ENCODE assay signal across 12 mouse cellular contexts in genomic region chr2:77323156-77323555, GRCm38 (mm10). TPM values are rescaled to one million over a fixed set of nuclear protein-coding genes. Genes with fewer than 3 reads are reported as not detected.
DNase-seq lines count a peak whose midpoint lies in the region; ATAC-seq lines count a peak whose summit lies in the region.
"Had no signal": no experiment of that assay in that cellular context is flagged by ENCODE, and none has a peak within 500 bp of the region (broad histone marks: within the 10 kb centered on the region; RNA-seq: fewer than 3 reads in every experiment).

No protein-coding gene starts in this region.

- intact Hi-C loops in left cerebral cortex, postnatal 36 days (cut with DNase I) = no loop called here

- ATAC-seq in embryonic facial prominence, embryonic 13.5 days (ENCODE audit: insufficient number of reproducible peaks, insufficient read depth, low FRiP score, low TSS enrichment, low read depth) = no peak
- no peak for ATAC-seq in kidney, embryonic 14.5 days (ENCODE audit: low FRiP score, low TSS enrichment)

- peaks cover 14% of the 10 kb centered on the region for H3K4me1 ChIP-seq in embryonic facial prominence, embryonic 13.5 days
- H3K4me1 ChIP-seq in kidney, embryonic 14.5 days (ENCODE audit: control insufficient read depth, insufficient read depth, low read length) = peaks cover 11% of the 10 kb centered on the region; the same call in 1 of the 2 replicates
- H3K4me1 ChIP-seq: liver, embryonic 13.5 days; stomach, embryonic 15.5 days had no signal

- no peaks in the 10 kb centered on the region for H3K36me3 ChIP-seq in embryonic facial prominence, embryonic 13.5 days
- H3K36me3 ChIP-seq in kidney, embryonic 14.5 days (ENCODE audit: control insufficient read depth, insufficient read depth, low read length) = no peaks in the 10 kb centered on the region
- H3K36me3 ChIP-seq: liver, embryonic 13.5 days; stomach, embryonic 15.5 days had no signal

- no peak overlapping the region for H3K4me3 ChIP-seq in embryonic facial prominence, embryonic 13.5 days
- H3K4me3 ChIP-seq in kidney, embryonic 14.5 days (ENCODE audit: low read length) = no peak overlapping the region
- H3K4me3 ChIP-seq: liver, embryonic 13.5 days; stomach, embryonic 15.5 days had no signal

- WGBS in embryonic facial prominence, embryonic 13.5 days = 38% methylated on average over 9 of the region's 9 CpGs
- 22% methylated on average over 9 of the region's 9 CpGs for WGBS in kidney, embryonic 14.5 days

- no peaks in the 10 kb centered on the region for H3K27me3 ChIP-seq in embryonic facial prominence, embryonic 13.5 days
- no peaks in the 10 kb centered on the region for H3K27me3 ChIP-seq in kidney, embryonic 14.5 days (ENCODE audit: control insufficient read depth, insufficient read depth, low read length)
- H3K27me3 ChIP-seq: liver, embryonic 13.5 days; stomach, embryonic 15.5 days had no signal

- H3K9me3 ChIP-seq in embryonic facial prominence, embryonic 13.5 days = peaks cover 4% of the 10 kb centered on the region; the same call in 1 of the 2 replicates
- H3K9me3 ChIP-seq in kidney, embryonic 14.5 days (ENCODE audit: control insufficient read depth, low read length) = no peaks in the 10 kb centered on the region
- H3K9me3 ChIP-seq: liver, embryonic 13.5 days; stomach, embryonic 15.5 days had no signal

- peak; percentile 18 for DNase-seq in layer of hippocampus, adult 9-11 months
- DNase-seq in layer of hippocampus, adult 11-12 months (ENCODE audit: low spot score) = no peak
- DNase-seq in left cerebral cortex, postnatal 36 days (ENCODE audit: low spot score in 2 of 2) = peak; percentile 21 to 43
- no peak for DNase-seq in MN1 (ENCODE audit: low spot score)
- no peak for DNase-seq in ovary, postnatal 10 days (ENCODE audit: low spot score)
- DNase-seq: cerebellum, adult 8-10 months; heart, postnatal 4 days; liver, embryonic 13.5 days; lung, postnatal 4 days had no signal

- no peak overlapping the region for H3K9ac ChIP-seq in embryonic facial prominence, embryonic 13.5 days
- H3K9ac ChIP-seq in kidney, embryonic 14.5 days (ENCODE audit: low read depth, low read length) = no peak overlapping the region
- H3K9ac ChIP-seq: liver, embryonic 13.5 days; stomach, embryonic 15.5 days had no signal

- H3K27ac ChIP-seq in embryonic facial prominence, embryonic 13.5 days = peak overlapping the region; percentile 48; the same call in 1 of the 2 replicates
- no peak overlapping the region for H3K27ac ChIP-seq in kidney, embryonic 14.5 days (ENCODE audit: low read depth, low read length)
- H3K27ac ChIP-seq: liver, embryonic 13.5 days; stomach, embryonic 15.5 days had no signal

- H3K4me2 ChIP-seq in embryonic facial prominence, embryonic 13.5 days = no peak overlapping the region
- H3K4me2 ChIP-seq in kidney, embryonic 14.5 days (replicated peaks; ENCODE audit: low read depth, low read length) = 0 out of 2 replicates have a peak overlapping the region, but pooled peaks have one; percentile 5
- H3K4me2 ChIP-seq: liver, embryonic 13.5 days; stomach, embryonic 15.5 days had no signal

RNA-seq across cellular contexts. Expression of gene Sestd1, which starts 42.8 kb away (rescaled TPM):
- 13.1 and 18.7 TPM in 2 replicates for polyA plus RNA-seq in embryonic facial prominence, embryonic 13.5 days (2015; fragmentation: Nextera tagmentation; extraction: Ambion mirVana)
- polyA plus RNA-seq in kidney, embryonic 14.5 days (2014; fragmentation: Nextera tagmentation; extraction: Ambion mirVana) = 20.1 and 37.6 TPM in 2 replicates
- total RNA-seq in left cerebral cortex, postnatal 36 days (2021) = 10 to 100 TPM; 59.5 to 60.0 TPM

Comparison
In these comparisons a context has a peak if more than half of its experiments do, and no peak if none do; other contexts are left out.
1. DNase-seq: peak in layer of hippocampus, adult 9-11 months (single experiment) and left cerebral cortex, postnatal 36 days (2 of 2); none in layer of hippocampus, adult 11-12 months (single experiment), MN1 (single experiment) and ovary, postnatal 10 days (single experiment).